Mouse (Mus musculus): ENCODE data around the gene Gm29276.
"Not testable (repeated sequence)": the region's sequence is repeated elsewhere in the genome, so short reads cannot be mapped to it uniquely, and the experiment has no call there.

The Gm29276 gene

DNA sequence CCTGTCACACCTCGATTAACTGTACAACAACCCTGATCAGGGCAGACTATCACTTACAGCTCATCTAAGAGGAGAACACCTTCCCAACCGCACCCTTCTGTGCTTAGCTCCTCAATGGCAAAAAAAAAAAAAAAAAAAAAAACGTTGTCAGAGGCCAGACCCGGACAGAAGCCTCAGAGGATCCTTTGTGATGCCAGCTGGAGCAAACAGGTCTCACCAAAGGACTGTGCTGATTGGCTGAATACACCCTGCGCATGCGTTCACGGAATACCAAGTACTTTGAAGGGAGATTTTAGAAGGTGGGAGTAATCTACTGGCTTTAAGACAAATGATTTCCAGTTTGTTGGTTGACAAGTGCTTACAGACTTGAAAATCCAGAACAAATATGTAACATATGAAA, at the start of gene Gm29276:
Gene Gm29276 (minus strand): TSS at position 101 of the 400 bp plus-strand sequence.
- not testable (repeated sequence) for DNase-seq (ENCODE audit: low read depth, low spot score)
